Mouse (Mus musculus): ENCODE data around the gene Gm765.

Gene Gm765

DNA sequence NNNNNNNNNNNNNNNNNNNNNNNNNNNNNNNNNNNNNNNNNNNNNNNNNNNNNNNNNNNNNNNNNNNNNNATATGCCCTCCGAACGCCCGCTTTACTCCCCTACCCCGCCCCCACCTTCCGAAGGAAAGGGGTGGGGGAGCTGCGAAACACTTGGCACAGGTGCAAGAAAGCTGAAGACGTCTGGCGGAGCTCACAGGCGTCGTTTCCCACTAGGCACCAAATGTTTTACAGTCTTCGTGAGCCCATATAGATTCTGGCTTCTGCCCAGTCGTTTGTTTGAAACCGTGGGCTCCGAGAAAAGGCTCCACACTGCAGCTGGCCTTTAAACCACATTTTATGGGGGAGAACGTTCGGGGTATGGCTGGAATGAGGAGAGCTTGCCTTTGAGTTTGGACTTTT lies 120.6 kb downstream of the Gm765 start:
- DNase-seq (ENCODE audit: inconsistent age in 2 of 2, low spot score in 1 of 2) = no peak

DNA sequence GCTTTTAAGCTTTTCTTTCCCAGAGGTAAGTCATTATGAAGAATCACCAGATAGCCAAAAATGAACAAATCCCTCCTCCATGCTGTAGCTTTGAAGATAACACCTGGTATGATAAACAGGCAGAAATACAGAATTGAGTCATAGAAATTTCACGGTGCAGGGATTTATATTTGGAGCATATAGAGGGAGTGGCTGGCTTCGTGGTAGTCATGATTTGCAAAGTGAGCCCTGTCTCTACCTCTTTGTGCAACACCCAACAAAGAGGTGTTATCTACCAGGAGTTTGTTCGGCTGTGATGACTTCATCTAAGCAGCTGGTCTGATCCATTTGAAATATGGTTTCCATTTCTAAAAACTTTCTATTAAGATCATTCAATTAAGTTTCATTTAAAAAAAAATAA lies 130.3 kb downstream of the Gm765 start:
- no peak for DNase-seq (ENCODE audit: inconsistent age in 2 of 2, low spot score in 1 of 2)

GRCm38 (mm10) chr6:98210237-98210636 lies 132.3 kb downstream of the Gm765 start:
- DNase-seq (ENCODE audit: inconsistent age in 2 of 2, low spot score in 1 of 2) = no peak

DNA sequence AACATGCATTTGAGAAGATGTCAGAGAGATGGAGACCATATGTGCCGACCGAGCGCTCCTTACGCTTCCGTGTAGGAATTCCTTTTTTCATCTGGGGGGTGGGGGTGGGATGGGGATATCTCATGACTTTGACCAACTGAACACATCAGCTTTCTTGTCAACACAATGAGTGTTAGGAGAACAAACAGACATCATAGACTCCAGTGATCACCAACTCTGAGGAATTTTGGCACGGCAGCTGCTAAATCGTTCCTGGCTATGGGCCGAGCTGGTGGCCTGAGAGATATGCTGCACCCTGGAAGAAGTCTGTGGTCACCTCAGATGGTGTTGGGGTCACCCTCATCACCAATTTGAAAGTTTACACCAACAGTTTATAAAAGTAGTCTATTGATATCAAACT lies 134.5 kb downstream of the Gm765 start:
- DNase-seq (ENCODE audit: inconsistent age in 2 of 2, low spot score in 1 of 2) = no peak

- DNase-seq (ENCODE audit: inconsistent age in 2 of 2, low spot score in 1 of 2) = peak; percentile 4 to 58
These were observed 143.8 kb downstream of the Gm765 start for GRCm38 (mm10) chr6:98198706-98199105.

GRCm38 (mm10) chr6:98190745-98191442 lies 151.7 kb downstream of the Gm765 start:
- no peak for DNase-seq (ENCODE audit: inconsistent age in 2 of 2, low spot score in 1 of 2)

All from adrenal gland, adult (tissue).